Mouse (Mus musculus) splenic B cell, adult 2 months (primary cell): ENCODE measurements at regions not wholly inside any gene's neighbourhood (a gene's known extent, or its start where the extent isn't known, plus 50 kb on each side); places are given as distances from the start of the nearest gene placed in this dataset.
A peak's percentile ranks its signal among the peaks of the same experiment; 100 is the strongest.

Source experiments
- DNase-seq: peaks from one replicate; pipeline ENCODE4 v3.0.0-alpha.2; 2011; ENCODE audit warnings: low read depth, low spot score
- H3K27me3 ChIP-seq: 2 replicates; pipeline ENCODE4 v1.6.1; 2012; ENCODE audit warnings: mild to moderate bottlenecking, low read length, moderate library complexity, mixed read lengths; ENCODE audit not compliant: control insufficient read depth, poor library complexity, insufficient read depth, severe bottlenecking
- H3K36me3 ChIP-seq: 2 replicates; pipeline ENCODE4 v1.6.1; 2012; ENCODE audit warnings: mild to moderate bottlenecking, low read length, moderate library complexity, mixed read lengths; ENCODE audit not compliant: control insufficient read depth, poor library complexity, insufficient read depth, severe bottlenecking

GRCm38 (mm10) chr8:104048037-104048436 lies 53.4 kb upstream of the Cdh5 start:
- Histone ChIP-seq H3K36me3 (no peaks in the 10 kb centered on the region), H3K27me3 (no peaks in the 10 kb centered on the region; the same call in 1 of the 2 replicates)
- DNase-seq = no peak

GRCm38 (mm10) chr8:104049181-104049580 lies 52.2 kb upstream of the Cdh5 start:
- no peak for DNase-seq
- no peaks in the 10 kb centered on the region for H3K36me3 ChIP-seq
- no peaks in the 10 kb centered on the region; the same call in 1 of the 2 replicates for H3K27me3 ChIP-seq

- peak; percentile 74 for DNase-seq
- no peaks in the 10 kb centered on the region for H3K27me3 ChIP-seq
Observed at GRCm38 (mm10) chr8:104050694-104051539, 50.5 kb upstream of the Cdh5 start.

GRCm38 (mm10) chr8:104051540-104051882 lies 49.9 kb upstream of the Cdh5 start:
- H3K27me3 ChIP-seq = no peaks in the 10 kb centered on the region
- DNase-seq = no peak
- no peaks in the 10 kb centered on the region for H3K36me3 ChIP-seq

More at GRCm38 (mm10) chr8:104050694-104051539, 50.5 kb upstream of the Cdh5 start:
- H3K36me3 ChIP-seq = no peaks in the 10 kb centered on the region
